Mouse (Mus musculus): Measurements from ENCODE around the gene Trank1.

Gene Trank1

DNA sequence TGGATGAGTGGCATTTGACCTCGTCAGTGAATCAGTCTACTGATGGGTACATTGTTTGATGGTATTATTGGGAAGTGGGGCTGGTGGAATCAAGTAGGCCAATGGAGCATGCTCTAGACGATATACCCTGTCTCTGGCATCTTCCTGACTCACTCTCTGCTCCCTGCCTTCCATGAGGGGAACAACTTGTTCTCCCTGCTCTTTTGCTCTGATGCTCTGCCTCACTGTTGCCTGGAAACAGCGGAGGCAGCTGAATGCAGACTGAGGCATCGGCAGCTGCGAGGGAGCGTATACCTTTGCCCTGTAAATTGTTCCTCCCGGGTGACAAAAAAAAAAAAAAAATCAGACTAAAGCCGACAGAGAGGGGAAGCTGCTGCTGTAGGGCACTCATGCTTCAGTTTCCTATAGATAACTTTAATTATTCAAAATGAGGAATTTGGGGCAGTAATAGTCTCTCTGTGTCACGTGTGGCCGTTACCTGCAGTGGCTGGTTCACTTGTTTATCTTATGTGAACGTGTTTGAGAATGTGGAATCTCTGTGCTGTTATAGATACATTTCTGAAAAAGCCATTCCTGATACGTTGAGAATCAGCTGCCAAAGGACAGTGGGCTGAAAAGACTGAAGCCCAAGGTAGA lies 9.2 kb upstream of the Trank1 start:
- DNase-seq (ENCODE audit: low read depth, low spot score) = no peak

DNA sequence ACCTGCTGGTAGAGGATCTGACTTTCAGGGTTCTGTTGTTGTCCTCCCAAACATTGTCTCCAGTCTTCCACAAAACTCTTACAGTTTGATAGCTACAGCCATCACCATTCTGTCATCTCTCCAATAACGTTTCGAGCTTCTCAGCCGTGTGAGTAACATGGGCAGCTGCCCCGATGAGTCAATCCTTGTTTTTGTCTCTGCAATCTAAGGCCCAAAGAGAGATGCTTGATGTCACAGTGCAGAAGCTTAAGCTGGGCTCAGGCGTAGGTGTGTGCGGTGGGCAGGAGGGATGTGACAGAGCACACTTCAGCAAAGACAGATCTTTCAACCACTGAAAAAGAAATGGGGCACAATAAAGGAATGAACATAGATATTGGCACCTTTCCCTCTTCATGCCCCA lies 7.5 kb upstream of the Trank1 start:
- DNase-seq (ENCODE audit: low read depth, low spot score) = no peak

DNA sequence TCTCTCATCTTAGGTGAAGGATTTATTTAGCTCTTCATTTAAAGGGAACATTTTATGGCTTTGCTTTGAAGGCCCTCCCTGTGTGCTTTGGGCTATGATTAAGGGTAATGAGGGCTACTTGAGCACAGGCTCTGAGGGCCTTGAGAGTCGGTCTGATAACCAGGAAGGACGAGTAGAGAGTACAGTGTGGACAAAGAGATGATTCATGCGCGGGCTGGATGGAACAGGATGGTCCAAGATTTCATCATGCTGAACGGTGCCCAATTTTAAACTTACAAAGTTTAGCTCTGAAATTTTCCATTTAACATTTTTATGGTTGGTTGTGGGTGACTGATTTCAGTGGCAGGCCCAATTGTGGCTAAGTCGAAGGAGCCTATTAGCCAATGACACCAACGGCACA lies 5.4 kb upstream of the Trank1 start:
- DNase-seq (ENCODE audit: low read depth, low spot score) = no peak

DNA sequence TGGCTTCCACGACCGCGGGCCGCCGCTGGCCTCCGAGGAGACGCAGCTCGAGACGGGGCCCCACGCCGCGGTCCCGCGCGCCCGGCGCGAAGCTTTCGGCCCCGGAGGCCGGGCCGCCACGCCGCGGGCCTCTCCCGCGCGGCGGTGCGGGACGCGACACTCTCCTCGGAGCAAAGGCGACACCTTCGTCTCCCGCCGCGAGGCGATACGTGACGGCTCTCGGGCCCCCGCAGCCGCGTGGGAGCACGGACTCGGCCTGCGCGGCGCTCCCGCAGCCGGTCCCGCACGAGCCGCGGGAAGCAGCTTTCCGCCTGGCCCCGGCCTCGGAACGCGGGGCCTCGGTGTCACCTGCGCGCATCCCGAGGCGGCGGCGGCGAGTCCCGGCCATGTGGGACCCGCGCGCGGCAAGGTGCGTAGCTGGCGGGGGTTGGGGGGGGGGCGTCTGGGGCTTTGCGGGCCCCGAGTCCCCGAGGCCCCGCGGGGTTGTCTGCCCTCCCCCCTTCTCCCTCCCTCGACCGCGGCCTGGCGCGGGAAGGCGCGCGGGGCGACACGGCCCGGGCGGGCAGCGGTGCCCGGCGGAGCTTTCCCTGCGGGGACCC lies 403 bp downstream of the Trank1 start:
- DNase-seq (ENCODE audit: low read depth, low spot score) = no peak

DNA sequence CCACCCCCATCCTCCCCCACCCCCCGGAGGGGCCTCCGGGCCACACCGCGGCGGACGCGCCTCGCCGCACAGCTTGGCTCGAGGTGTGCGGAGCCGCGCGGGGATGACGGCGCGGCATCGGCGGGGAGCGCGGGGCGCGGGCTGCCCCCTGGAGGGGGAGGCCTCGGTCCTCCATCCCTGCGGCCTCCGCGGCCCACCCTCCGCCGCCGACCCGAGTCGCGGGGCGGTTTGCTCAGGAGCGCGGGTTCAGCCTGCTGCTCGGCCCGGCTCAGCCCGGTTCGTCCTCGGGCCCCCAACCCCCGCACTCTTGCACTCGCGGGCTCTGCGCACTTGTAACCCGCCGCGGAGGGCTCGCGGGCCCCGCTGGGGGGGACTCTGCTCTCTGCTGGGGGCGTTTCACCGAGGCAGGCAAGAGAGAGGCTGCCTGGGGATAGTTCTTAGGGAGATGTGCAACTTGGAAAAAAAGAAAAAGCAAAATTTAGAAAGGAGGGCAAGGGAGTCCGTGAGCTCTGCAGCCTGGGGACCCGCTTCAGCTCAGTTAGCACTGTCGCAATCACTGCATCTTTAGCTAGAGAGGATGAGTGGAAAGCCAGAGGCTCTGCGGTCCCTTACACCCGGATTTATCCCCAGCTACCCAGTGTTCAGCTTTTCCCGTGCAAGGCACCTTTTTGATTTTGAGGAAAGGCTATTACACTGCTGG lies 1.1 kb downstream of the Trank1 start:
- DNase-seq (ENCODE audit: low read depth, low spot score) = no peak

DNA sequence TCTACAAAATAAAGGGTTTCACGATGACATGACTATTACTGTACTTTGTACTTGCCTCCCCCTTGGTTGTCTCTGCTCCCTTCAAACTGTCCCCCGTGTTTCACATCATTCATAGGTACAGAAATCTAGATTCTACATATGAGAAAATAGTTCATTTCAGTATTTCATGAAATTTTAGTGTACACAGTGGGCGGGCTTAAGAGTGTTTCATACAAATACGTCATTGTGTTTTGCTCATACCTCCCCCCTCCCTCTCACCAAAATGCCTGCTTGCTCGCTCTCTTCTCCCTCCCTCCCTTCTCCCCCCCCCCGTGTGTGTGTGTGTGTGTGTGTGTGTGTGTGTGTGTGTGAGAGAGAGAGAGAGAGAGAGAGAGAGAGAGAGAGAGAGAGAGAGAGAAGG lies 1.8 kb downstream of the Trank1 start:
- no peak for DNase-seq (ENCODE audit: low read depth, low spot score)

DNA sequence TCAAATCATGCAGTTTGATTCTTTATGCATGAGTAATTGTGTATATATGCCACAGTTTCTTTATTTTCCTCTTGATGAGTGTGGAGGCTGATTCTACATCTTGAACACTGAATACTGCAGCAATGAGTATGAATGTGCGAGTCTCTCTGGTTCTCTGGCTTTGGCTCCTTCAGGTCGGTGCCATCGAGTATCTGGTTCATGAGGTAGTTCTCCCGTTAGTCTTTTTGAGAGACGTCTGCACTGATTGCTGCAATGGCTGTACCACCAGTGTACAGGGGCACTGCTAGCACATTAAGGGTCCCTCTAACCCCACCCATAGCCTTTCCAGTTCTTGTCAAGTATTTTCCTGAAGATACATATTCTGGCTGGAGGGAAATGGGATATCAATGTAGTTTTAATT lies 2.3 kb downstream of the Trank1 start:
- DNase-seq (ENCODE audit: low read depth, low spot score) = no peak

DNA sequence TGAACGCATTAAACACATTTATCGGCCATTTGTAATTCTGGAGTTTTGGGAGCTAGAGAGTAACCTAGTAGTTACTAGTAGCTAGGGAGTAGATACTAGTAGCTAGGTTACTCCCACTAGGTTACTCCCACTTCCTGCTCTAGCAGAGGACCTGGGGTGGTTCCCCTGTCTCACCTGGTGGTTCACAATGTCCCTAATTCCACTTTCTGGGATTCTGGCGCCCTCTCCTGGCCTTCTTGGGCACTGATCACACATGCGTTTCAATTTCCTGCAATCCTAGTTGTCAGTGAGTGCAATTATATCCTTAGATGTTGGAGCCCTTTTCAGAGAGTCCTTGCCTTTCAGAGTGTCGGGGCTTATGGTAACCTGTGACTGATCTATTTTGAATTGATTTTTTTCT lies 2.7 kb downstream of the Trank1 start:
- no peak for DNase-seq (ENCODE audit: low read depth, low spot score)

DNA sequence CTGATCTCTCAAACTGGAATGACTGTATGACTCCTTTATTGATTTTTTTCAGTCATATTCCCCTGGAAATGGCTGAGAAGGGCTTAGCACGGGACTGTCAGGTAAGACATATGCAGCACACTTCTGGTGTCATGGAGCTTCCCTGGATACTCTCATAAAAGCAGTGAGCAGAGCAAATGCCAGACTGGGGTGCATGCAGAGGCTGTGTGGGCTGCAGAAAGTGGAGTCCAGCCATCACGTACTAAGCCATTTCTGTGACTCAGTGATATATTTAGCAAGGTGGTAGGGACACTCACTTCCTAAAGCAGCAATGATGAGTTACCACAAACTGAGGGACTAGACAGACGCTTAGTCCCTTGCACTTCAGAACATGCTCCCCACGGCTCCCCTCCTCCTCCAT lies 9.4 kb downstream of the Trank1 start:
- DNase-seq (ENCODE audit: low read depth, low spot score) = no peak

DNA sequence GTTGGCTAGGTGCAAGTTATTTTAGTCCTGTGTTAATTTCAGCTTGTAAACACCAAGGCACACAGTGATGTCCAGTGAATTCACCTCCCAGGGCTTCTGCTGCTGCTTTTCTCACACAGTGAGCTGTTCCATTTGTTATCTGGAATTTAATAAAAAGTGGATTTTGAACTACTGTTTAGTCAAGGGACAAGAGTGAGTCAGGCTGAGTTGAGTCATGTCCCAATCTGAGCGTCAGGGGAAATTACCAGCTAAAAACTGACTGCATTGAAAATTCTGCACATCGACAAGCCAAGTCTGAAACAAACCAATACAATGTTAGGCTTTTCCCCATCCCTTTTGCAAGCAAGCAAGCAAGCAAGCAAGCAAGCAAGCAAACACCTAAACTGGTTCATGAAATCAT lies 13.3 kb downstream of the Trank1 start:
- DNase-seq (ENCODE audit: low read depth, low spot score) = no peak

DNA sequence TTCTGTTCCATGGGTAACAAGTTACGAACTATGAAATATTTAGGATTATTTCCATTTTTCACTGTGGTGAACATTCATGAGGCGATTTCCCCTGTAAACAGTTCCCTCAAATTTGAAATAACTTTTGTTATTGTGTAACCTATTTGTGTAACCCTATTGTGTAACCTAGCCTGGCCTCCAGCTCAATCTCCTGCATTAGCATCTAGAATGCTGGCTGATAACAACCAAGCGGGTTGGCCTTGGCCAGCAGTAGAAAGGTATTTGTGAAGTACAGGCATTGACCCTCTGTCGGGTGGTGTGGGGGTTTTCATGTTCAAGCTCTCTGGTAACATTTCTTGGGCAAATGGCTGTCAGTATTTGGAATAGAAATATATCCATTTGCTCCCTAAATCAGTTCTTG lies 18.3 kb downstream of the Trank1 start:
- DNase-seq (ENCODE audit: low read depth, low spot score) = no peak

DNA sequence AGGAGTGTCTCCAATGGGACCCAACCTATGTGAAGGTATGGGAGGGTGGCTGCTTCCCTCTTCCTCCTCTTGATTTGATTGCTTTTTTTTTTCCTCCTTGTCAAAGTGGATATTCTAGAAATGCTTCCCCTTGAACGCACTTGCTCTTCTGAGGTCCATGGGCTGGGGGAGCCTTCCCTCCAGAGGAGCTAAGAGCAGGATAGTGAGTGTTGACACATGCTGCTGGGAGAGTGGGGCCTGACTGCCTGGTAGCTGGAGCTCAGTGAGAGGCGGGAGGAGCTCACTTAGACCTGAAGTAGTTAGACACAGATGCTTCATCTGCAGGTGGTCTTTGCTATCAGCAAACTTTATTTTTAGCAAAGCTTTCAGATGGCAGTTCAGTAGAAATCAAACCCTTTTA lies 22.3 kb downstream of the Trank1 start:
- DNase-seq (ENCODE audit: low read depth, low spot score) = no peak

DNA sequence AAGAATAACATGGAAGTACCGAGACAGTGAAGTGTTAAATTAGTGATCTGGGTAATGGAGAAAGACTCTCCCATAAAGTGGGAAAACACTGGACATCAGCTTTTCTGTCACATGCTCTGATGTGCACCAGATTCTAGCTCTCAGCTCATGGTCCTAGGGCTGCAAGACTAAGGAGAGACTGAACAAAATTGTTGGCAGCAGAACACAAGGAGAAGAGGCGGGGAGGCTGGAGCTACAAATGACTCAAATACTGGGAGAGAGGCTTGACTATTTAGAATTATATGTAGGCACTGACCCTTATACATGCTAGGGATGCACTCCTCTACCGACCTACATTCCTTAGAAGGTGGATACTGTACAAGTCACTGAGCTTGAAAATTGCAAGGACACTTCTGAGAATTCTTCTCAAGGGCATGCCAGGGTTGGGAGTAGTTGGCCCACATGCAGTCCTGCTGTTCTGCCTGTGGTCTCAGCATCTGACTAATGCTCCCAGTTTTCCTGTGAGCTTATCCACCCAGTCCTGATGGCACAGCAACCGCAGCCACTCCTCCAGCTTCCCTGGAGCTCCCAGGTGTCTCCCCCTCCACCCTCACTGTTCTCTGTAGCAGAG lies 23.1 kb downstream of the Trank1 start:
- no peak for DNase-seq (ENCODE audit: low read depth, low spot score)

DNA sequence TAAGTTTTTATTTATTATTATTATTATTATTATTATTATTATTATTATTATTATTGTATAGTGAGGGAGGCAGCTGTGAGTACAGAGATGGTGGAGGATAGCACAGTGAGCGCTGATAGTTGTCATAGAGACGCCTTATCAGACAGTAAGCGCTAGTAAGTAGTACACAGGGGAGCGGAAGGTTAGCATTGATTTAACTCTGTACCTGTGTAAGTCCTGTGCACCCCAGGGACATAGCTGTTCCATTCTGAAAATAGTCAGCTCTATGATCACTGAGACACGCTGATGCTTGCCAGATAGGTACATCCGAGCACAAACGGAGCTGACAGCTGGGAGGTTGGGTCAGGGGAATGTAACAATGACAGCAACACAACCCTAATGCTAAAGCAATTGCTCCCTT lies 39.7 kb downstream of the Trank1 start:
- no peak for DNase-seq (ENCODE audit: low read depth, low spot score)

DNA sequence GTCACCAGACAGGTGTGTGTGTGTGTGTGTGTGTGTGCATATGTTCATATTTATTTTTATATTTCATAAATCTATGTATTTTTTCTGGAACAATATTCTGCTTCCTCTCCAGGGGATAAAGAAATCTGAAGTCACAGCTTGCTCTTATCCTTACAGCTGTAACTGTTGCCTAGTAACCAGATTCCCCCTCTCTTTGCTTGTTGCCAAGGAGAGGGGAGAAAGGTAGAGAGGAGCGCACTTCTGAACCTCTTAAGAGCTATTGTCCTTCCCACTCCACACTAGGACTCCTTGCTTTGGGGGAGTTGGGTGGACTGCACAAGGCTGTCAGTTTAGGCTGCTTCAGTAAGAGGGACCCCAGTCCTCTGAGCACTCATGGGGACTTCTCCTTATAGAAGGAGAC lies 40.1 kb downstream of the Trank1 start:
- DNase-seq (ENCODE audit: low read depth, low spot score) = no peak

DNA sequence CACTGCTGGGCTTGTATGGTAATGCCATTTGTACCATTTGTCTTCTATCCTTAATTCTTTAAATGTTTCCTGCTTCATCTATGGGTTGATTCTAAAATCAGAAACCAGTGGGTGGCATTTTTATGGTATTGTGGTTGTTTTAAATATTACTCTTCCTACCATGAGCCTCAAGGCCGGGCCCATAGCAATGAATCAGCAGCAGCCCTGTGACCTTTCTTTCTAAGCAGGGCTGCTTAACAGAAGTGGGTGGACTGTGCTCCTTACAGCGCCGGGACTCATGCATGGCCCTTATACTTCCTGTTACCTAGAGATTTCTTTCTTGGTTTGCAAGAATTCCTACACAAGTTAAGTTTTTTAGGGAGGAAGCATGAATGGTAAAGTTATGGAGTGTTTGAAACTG lies 41.1 kb downstream of the Trank1 start:
- no peak for DNase-seq (ENCODE audit: low read depth, low spot score)

DNA sequence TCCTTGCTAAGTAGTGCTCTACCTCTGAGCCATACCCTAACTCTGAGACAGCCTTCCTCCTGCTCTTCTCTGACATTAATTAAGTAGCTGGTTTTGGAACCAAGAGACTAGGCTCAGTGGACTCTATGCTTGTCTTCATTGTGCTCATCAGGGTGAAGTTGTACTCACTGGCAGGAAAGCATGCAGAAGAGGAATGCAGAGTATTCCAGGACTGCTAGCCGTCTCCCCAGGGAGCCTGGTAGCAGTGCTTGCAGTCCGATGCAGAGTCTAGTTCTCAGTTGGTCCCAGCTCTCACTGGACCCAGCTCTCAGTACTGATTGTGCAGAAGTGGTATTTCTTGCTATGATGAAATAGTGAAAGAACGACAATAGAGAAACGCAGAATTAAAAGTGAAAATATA lies 43.5 kb downstream of the Trank1 start:
- DNase-seq (ENCODE audit: low read depth, low spot score) = no peak

DNA sequence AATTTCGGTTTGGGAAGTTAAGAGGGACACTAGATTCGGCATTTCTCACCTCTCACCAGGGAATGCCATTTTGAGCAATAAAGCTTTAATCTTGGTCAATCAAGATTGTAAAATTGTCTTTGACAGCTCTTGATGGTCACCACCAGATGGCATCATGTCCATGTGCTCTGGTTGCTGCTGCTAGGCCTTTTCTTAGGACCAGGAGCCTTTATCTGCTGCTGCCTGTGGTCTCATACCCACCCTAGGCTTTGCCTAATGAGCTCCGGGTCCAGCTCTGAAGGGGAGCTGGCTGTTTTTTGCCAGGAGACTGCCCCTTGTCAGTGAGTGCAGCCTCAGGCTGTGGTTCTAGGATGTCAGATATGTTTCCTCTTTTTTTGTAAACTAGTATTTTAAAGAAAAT lies 44.8 kb downstream of the Trank1 start:
- no peak for DNase-seq (ENCODE audit: low read depth, low spot score)

DNA sequence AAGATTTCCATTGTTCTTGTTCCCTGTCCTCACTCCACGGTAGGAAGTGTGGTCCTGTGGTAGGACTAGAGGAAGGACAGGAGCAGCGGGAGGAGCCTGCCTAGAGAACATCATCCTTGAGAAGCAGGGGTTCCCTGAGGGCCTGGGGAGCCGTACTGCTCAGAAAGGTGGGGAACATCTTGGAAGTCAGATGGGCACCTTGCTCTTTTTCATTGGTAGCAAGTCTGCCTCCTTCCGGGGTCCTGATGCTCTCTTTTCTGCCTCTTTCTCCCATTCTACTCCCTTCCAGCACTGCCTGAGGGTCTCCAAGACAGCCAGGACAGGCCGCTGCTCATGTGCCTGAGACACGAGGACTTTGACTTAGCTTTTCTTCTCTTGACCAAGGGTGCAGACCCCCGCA lies 52.1 kb downstream of the Trank1 start:
- DNase-seq (ENCODE audit: low read depth, low spot score) = no peak

DNA sequence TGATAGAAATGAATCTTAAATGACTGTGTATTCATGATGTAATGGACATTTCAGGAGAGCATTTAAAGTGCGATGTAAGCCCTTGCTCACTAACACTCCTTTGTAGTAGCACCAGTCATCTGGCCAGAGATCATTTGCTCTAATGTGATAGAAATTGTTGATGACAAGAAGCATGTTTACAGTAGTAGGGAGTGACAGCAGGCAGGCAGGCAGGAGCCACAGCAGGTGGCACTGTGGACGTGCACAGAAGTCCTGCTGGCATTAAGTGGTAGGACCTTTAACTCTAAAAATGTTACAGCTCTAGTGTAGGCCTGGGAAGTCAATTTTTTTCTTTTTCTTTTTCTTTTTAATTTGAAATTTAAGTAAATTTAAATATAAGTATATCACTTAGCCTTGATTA lies 56.2 kb downstream of the Trank1 start:
- no peak for DNase-seq (ENCODE audit: low read depth, low spot score)

DNA sequence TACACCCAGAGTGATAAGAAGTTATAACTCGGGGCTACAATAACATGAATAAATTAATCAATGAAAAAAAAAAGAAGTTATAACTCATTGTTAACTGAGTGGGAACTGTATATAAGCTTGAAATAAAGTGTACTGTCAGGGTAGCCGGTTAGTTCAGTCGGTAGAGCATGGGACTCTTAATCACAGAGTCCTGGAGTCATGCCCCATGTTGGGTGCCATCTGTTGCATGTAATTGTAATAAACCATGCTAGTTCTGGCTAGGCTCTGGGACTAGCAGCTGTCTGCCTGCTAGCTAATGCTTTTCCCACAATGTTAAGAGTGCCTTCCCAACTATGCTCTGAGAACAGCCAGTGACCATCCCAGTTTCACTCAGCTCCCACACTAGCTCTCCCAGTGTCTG lies 60.5 kb downstream of the Trank1 start:
- no peak for DNase-seq (ENCODE audit: low read depth, low spot score)

DNA sequence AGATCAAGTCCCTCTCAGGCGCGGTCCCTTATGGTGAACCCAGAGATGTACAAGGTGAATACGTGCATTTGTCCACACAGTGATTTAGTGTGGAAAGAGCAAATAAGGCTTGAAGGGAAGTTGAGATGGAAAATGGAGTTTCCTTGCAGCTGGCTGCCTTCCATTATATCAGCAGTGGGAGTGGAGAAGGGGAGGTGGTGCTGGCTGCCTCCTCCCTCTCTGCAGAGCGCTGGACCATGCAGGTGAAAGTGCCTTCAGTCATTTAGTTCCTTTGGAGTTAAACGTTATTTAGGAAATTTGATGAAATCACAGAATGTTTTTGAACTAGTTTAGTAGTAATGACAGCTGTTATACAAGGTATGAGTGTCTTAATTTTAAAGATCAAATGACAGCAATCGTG lies 66.3 kb downstream of the Trank1 start:
- no peak for DNase-seq (ENCODE audit: low read depth, low spot score)

Data from c-Kit-negative CD71-positive TER-119-positive erythroid progenitor cells, embryonic 14.5 days (primary cell).